Mouse (Mus musculus) forebrain, embryonic 14.5 days (tissue): ENCODE data around the gene Tspan15. TPM values are rescaled to one million over a fixed set of nuclear protein-coding genes. Genes with fewer than 3 reads are reported as not detected.

ENCODE experiments used
- ATAC-seq: fragments of 200-750 bp; cut with Nextera tagmentation; 2 replicates; pipeline ENCODE4 v1.8.0; 2017; ENCODE audit warnings: mild to moderate bottlenecking, moderate library complexity
- DNase-seq: peaks from one replicate; pipeline ENCODE4 v3.0.0-alpha.2; 2015; ENCODE audit warnings: low spot score
- H3K27ac ChIP-seq: fragments of 300-500 bp; sonication (generic); 2 replicates; pipeline ENCODE4 v1.5.1; 2014; ENCODE audit warnings: low read depth, mild to moderate bottlenecking, control low read depth, low read length, moderate library complexity
- H3K27me3 ChIP-seq: fragments of 300-500 bp; sonication (generic); replicated peaks from 2 replicates; pipeline ENCODE4 v1.6.1; 2014; ENCODE audit warnings: low read length, control low read depth, mixed read lengths; ENCODE audit not compliant: control insufficient read depth, insufficient read depth
- H3K36me3 ChIP-seq: fragments of 300-500 bp; sonication (generic); 2 replicates; pipeline ENCODE4 v1.6.1; 2014; ENCODE audit warnings: low read length, control low read depth; ENCODE audit not compliant: control insufficient read depth, insufficient read depth
- H3K4me1 ChIP-seq: fragments of 300-500 bp; sonication (generic); 2 replicates; pipeline ENCODE4 v1.6.1; 2014; ENCODE audit warnings: antibody characterized with exemption, low read length, control low read depth; ENCODE audit not compliant: control insufficient read depth, insufficient read depth
- H3K4me2 ChIP-seq: fragments of 300-500 bp; sonication (generic); 2 replicates; pipeline ENCODE4 v1.6.1; 2014; ENCODE audit warnings: mild to moderate bottlenecking, control low read depth, low read length
- H3K4me3 ChIP-seq: fragments of 300-500 bp; sonication (generic); 2 replicates; pipeline ENCODE4 v1.5.1; 2014; ENCODE audit warnings: low read depth, low read length, control low read depth
- H3K9ac ChIP-seq: fragments of 300-500 bp; sonication (generic); 2 replicates; pipeline ENCODE4 v1.6.1; 2014; ENCODE audit warnings: mild to moderate bottlenecking, low read length, control low read depth, moderate library complexity
- H3K9me3 ChIP-seq: fragments of 300-500 bp; sonication (generic); replicated peaks from 2 replicates; pipeline ENCODE4 v1.6.1; 2016; ENCODE audit warnings: low read length, control low read depth, mixed read lengths; ENCODE audit not compliant: control insufficient read depth
- WGBS: fragments of 180-500 bp; shearing (Covaris S2); extraction: QIAGEN DNeasy Blood & Tissue Kit; methylation state at CpG from one replicate; pipeline ENCODE4 v1.1.7; 2014; 5-methylcytosine and 5-hydroxymethylcytosine counted together
- polyA plus RNA-seq: library from polyadenylated mRNA; unstranded; fragments of >200 nt; fragmentation: Nextera tagmentation; extraction: Ambion mirVana; gene quantifications from 2 replicates; pipeline ENCODE4 v1.2.1, GENCODE M21; 2014

Tspan15 gene
- polyA plus RNA-seq, 1 experiment from 2014 or later, result 13.7 TPM

DNA sequence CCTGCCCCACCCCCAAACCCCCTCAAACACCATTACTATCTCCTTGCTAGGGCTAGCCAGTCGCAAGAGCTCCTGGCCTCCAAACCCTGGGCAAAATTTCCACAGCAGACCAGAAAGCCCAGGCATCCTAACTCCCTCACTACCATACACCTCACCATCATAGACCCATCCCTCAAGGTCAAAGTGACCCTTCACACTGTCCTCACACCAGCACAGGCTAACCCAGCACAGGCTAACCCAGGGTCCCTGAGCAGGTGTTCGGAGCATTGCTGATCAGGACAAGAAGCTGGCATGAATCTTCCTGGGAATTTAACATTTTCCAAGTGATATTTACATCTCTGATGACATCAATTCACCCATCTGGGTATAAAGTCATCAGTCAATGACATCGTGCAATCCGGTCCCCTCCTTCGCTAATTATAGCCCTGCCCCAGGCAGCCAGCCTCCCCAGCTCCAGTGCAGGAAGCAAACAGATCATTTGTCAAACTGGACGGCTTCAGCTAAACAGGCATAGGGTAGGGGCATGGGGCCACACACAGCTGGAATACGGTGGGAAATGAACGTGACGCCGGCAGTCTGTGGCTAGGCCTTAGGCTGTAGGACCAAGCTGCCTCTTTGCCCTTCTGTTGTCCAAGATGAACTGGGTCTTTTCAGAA, 22.7 kb downstream of the Tspan15 start:
- 85% methylated on average over 10 of the region's 10 CpGs for WGBS

DNA sequence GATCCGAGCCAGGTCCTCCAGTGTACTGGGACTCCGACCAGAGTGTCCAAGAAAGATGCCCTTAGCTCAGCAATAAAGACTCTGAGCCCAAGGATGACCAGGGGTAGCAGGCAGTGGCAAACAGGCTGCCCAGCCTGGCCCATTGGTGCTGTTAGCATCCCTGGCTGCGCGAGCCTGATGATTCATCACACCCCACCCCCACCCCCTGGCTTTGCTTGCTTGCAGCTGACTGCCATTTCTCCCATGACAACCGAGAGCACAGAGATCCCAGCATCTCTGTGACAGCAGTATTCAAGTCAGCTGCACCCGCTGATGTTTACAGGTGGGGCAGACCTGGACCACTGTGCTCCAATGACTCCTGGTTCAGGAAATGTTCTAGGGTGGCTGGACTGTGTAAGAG, 28.5 kb downstream of the Tspan15 start:
- no peak for ATAC-seq

More for the DNA sequence above, 22.7 kb downstream of the Tspan15 start:
- Histone ChIP-seq H3K4me2 (no peak overlapping the region), H3K9ac (no peak overlapping the region), H3K27me3 (no peaks in the 10 kb centered on the region), H3K27ac (no peak overlapping the region), H3K9me3 (no peaks in the 10 kb centered on the region), H3K4me3 (no peak overlapping the region), H3K36me3 (no peaks in the 10 kb centered on the region), H3K4me1 (no peaks in the 10 kb centered on the region)
- ATAC-seq (no peak), DNase-seq (no peak)

DNA sequence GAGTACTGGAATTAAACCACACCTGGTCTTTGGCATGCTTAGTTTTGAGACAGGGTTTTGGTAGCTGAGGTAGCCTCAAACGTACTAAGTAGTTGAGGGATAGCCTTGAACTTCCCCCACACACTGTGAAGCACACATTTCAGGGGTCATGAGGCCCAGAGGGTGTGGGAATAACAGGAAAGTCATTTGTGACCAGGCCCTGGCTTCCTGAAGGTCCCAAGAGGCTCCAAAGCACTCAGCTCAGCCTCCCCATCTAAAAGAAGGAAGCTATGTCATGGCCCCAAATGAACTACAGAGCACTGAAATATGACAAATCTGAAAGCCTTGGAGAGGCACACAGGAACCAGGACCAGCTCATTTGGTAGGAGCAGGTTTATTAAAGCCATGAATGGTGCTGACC, 32.2 kb downstream of the Tspan15 start:
- no peaks in the 10 kb centered on the region for H3K9me3 ChIP-seq
- no peak overlapping the region for H3K27ac ChIP-seq
- H3K27me3 ChIP-seq, result no peaks in the 10 kb centered on the region
- DNase-seq (no peak), ATAC-seq (no peak)
- peaks cover 9% of the 10 kb centered on the region for H3K4me1 ChIP-seq
- H3K9ac ChIP-seq, result no peak overlapping the region
- no peak overlapping the region for H3K4me2 ChIP-seq
- WGBS, result 64% methylated on average over 1 of the region's 1 CpGs
- no peaks in the 10 kb centered on the region for H3K36me3 ChIP-seq
- no peak overlapping the region for H3K4me3 ChIP-seq

More for the DNA sequence above, 28.5 kb downstream of the Tspan15 start:
- no peak overlapping the region for H3K4me3 ChIP-seq
- no peak overlapping the region for H3K4me2 ChIP-seq
- DNase-seq, result no peak
- H3K27me3 ChIP-seq, result no peaks in the 10 kb centered on the region
- H3K27ac ChIP-seq, result no peak overlapping the region
- no peaks in the 10 kb centered on the region for H3K36me3 ChIP-seq
- 87% methylated on average over 6 of the region's 6 CpGs for WGBS
- H3K9ac ChIP-seq, result no peak overlapping the region
- no peaks in the 10 kb centered on the region for H3K4me1 ChIP-seq
- H3K9me3 ChIP-seq, result no peaks in the 10 kb centered on the region

DNA sequence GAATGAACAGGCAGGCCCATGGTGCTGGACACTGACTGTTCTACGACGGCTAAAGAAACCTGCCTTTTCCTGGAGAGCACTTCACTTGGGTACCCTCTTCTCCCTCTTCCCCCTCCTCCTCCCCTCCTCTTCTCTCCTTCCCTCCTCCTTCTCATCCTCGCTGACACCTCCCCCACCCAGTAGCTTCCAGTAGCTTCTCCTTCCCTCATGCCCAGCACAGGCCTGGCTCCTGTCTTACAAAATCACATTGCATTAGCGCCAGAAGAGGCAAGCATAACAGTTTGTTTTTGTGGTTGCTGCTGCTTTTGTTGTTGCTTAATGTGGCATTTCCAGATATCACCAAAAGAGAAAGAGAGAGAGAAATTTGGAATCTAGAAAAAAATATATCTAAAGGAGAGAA, 33.6 kb downstream of the Tspan15 start:
- Histone ChIP-seq H3K4me3 (no peak overlapping the region), H3K36me3 (no peaks in the 10 kb centered on the region), H3K9me3 (no peaks in the 10 kb centered on the region), H3K9ac (no peak overlapping the region), H3K4me2 (no peak overlapping the region), H3K27ac (no peak overlapping the region; the same call in 1 of the 2 replicates), H3K27me3 (no peaks in the 10 kb centered on the region), H3K4me1 (peaks cover 17% of the 10 kb centered on the region)
- no peak for DNase-seq
- WGBS, result 61% methylated on average over 4 of the region's 4 CpGs
- no peak for ATAC-seq

DNA sequence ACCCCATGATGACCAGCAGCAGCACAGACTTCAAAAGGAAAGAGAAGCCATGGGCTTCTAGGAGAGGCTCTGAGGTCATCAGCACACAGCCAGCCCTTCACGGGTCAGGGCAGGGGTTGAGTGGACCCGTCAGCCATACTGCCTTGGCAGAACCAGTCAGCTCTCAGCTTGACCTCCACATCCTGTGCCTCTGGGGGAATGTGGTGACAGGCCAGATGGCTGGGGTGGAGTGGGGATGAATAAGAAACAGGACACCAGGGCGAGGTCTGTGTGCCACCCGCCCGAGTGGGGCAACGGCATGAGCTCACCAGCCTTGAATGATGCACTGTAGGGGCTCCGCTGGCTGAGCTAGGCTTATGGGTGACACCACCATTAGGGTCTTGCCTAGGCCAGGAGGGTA, 35.7 kb downstream of the Tspan15 start:
- Histone ChIP-seq H3K36me3 (no peaks in the 10 kb centered on the region), H3K27ac (0 out of 2 replicates have a peak overlapping the region, but pooled peaks have one; percentile 52), H3K9me3 (no peaks in the 10 kb centered on the region), H3K27me3 (no peaks in the 10 kb centered on the region), H3K4me3 (no peak overlapping the region), H3K9ac (no peak overlapping the region), H3K4me1 (peaks cover 17% of the 10 kb centered on the region), H3K4me2 (no peak overlapping the region)
- DNase-seq (no peak), ATAC-seq (no peak)
- WGBS, result 85% methylated on average over 7 of the region's 7 CpGs

DNA sequence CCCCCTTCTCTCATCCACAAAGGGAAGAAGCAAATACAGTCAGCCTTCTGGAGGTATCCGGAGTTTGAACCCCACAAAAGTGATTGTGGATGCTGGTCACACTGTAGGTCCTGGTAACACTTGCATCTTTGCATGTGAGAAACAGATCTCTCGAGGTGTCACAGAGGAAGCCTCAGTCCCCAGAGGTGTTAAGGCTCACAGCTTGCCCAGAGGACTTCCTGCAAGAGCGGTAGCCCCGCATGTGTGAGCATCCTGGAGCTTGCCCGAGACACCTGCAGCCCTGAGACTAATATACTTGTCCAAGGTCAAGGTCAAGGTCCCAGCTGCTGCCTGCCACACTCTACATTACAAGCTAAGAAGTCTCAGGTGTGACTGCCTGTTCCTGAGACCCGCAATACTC, 36.1 kb downstream of the Tspan15 start:
- no peak overlapping the region for H3K4me2 ChIP-seq

DNA sequence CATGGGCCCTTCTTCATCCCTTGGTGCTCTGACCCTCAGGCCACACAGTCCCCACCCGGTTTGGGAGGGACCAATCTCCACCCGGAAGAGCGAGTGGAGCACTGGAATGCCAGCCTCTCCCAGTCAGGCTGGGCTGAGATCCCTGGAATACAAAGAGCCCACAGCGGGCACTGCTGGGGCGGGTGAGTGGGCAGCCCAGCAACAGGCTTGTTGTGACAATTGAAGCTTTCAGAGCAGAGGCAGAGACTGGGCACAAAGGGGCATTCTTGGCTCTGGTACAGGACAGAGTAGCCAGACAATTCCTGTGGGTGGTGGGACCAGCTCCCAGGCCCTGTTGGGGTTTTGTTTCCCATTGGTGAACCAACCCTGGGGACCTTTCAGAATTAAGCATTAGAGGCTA, 36.6 kb downstream of the Tspan15 start:
- WGBS, result 24% methylated on average over 5 of the region's 5 CpGs
- DNase-seq, result peak; percentile 85

More for the DNA sequence above, 36.1 kb downstream of the Tspan15 start:
- no peaks in the 10 kb centered on the region for H3K36me3 ChIP-seq
- WGBS, result 80% methylated on average over 6 of the region's 6 CpGs
- no peak overlapping the region for H3K4me3 ChIP-seq
- peaks cover 17% of the 10 kb centered on the region for H3K4me1 ChIP-seq
- peak overlapping the region; percentile 52; the same call in 1 of the 2 replicates for H3K27ac ChIP-seq
- no peak for DNase-seq
- no peak for ATAC-seq
- H3K9ac ChIP-seq, result no peak overlapping the region
- no peaks in the 10 kb centered on the region for H3K9me3 ChIP-seq
- no peaks in the 10 kb centered on the region for H3K27me3 ChIP-seq

DNA sequence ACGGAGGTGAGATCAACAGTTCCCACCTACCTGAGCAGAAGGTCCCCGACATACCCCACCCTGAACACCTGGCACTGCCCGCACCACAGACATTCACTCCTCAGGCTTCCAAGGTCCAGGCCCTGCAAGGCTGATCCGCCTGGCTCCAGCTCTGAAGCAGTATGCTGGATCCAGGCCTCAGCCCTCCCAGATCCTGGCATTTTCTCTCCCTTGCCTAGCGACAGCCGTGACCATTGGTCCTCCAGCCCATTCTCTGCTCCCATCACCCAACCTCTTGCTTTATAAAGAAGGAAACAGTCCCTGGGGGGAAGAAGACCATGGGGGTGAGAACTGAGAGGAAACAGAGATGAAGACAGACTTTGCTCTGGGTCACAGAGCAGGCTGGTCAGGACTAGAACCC, 37.0 kb downstream of the Tspan15 start:
- peaks cover 17% of the 10 kb centered on the region for H3K4me1 ChIP-seq
- no peak for DNase-seq
- ATAC-seq, result peak; percentile 38
- H3K27ac ChIP-seq, result peak overlapping the region; percentile 40; the same call in 1 of the 2 replicates
- H3K4me3 ChIP-seq, result no peak overlapping the region
- H3K27me3 ChIP-seq, result no peaks in the 10 kb centered on the region
- no peaks in the 10 kb centered on the region for H3K36me3 ChIP-seq
- no peaks in the 10 kb centered on the region for H3K9me3 ChIP-seq
- no peak overlapping the region for H3K4me2 ChIP-seq
- WGBS, result 90% methylated on average over 6 of the region's 6 CpGs
- H3K9ac ChIP-seq, result no peak overlapping the region

More for the DNA sequence above, 36.6 kb downstream of the Tspan15 start:
- peaks cover 17% of the 10 kb centered on the region for H3K4me1 ChIP-seq
- no peak overlapping the region for H3K4me3 ChIP-seq
- no peaks in the 10 kb centered on the region for H3K27me3 ChIP-seq
- no peaks in the 10 kb centered on the region for H3K9me3 ChIP-seq
- H3K27ac ChIP-seq, result peak overlapping the region; percentile 52; the same call in 1 of the 2 replicates
- no peaks in the 10 kb centered on the region for H3K36me3 ChIP-seq
- no peak overlapping the region for H3K9ac ChIP-seq
- ATAC-seq, result peak; percentile 82
- no peak overlapping the region for H3K4me2 ChIP-seq

DNA sequence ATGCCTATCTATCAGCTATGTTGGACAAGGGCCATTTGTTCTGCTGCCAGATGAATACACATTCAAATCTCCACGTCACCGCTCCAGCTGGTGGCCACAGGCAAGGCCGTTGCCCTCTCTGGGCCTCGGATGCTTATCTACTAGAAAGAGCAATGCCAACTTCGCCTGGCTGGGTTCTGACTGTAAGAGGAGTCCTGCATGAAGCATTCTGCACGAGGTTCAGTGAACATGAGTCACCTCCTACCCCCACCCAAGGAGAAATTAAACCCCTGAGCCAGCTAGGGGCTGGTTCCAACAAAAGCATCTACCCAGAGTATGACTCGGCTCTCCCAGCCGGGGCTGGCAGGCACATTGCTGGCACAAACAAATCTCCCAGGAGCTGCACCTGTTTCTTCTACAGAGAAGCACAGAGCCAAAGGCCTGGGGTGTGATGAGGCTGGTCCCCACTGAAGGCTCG, 38.3 kb downstream of the Tspan15 start:
- DNase-seq (peak; percentile 72), ATAC-seq (peak; percentile 53; the same call in 1 of the 2 replicates)
- H3K9ac ChIP-seq, result no peak overlapping the region
- H3K4me1 ChIP-seq, result peaks cover 17% of the 10 kb centered on the region
- no peak overlapping the region for H3K27ac ChIP-seq
- no peaks in the 10 kb centered on the region for H3K36me3 ChIP-seq
- 48% methylated on average over 9 of the region's 9 CpGs for whole genome bisulfite sequencing
- no peaks in the 10 kb centered on the region for H3K27me3 ChIP-seq
- no peaks in the 10 kb centered on the region for H3K9me3 ChIP-seq
- no peak overlapping the region for H3K4me3 ChIP-seq
- H3K4me2 ChIP-seq, result no peak overlapping the region
